Mouse (Mus musculus) limb, embryonic 14.5 days (tissue): Measurements from ENCODE around the gene Trub2. TPM values are rescaled to one million over a fixed set of nuclear protein-coding genes. Genes with fewer than 3 reads are reported as not detected.

ENCODE experiments used
- ATAC-seq: fragments of 200-750 bp; cut with Nextera tagmentation; 2 replicates; pipeline ENCODE4 v1.8.0; 2017; ENCODE audit warnings: low read depth, moderate number of reproducible peaks, moderate TSS enrichment; ENCODE audit not compliant: low FRiP score
- DNase-seq: peaks from one replicate; pipeline ENCODE4 v3.0.0-alpha.2; 2015; ENCODE audit warnings: low spot score
- H3K27ac ChIP-seq: fragments of 300-500 bp; sonication (generic); replicated peaks from 2 replicates; pipeline ENCODE4 v1.5.1; 2014; ENCODE audit warnings: low read depth, mild to moderate bottlenecking, low read length, moderate library complexity, mixed read lengths
- H3K27me3 ChIP-seq: fragments of 300-500 bp; sonication (generic); 2 replicates; pipeline ENCODE4 v1.6.1; 2014; ENCODE audit warnings: low read length, mixed read lengths; ENCODE audit not compliant: control insufficient read depth, insufficient read depth
- H3K36me3 ChIP-seq: fragments of 300-500 bp; sonication (generic); 2 replicates; pipeline ENCODE4 v1.6.1; 2014; ENCODE audit warnings: mild to moderate bottlenecking, low read length, moderate library complexity, mixed read lengths; ENCODE audit not compliant: control insufficient read depth, insufficient read depth
- H3K4me1 ChIP-seq: fragments of 300-500 bp; sonication (generic); 2 replicates; pipeline ENCODE4 v1.6.1; 2014; ENCODE audit warnings: antibody characterized with exemption, low read length, mixed read lengths; ENCODE audit not compliant: control insufficient read depth, insufficient read depth
- H3K4me2 ChIP-seq: fragments of 300-500 bp; sonication (generic); replicated peaks from 2 replicates; pipeline ENCODE4 v1.6.1; 2014; ENCODE audit warnings: low read depth, mild to moderate bottlenecking, low read length, moderate library complexity; ENCODE audit not compliant: severe bottlenecking
- H3K4me3 ChIP-seq: fragments of 300-500 bp; sonication (generic); replicated peaks from 2 replicates; pipeline ENCODE4 v1.5.1; 2014; ENCODE audit warnings: low read length
- H3K9ac ChIP-seq: fragments of 300-500 bp; sonication (generic); 2 replicates; pipeline ENCODE4 v1.6.1; 2014; ENCODE audit warnings: mild to moderate bottlenecking, low read depth, low read length, moderate library complexity; ENCODE audit not compliant: severe bottlenecking
- H3K9me3 ChIP-seq: fragments of 300-500 bp; sonication (generic); 2 replicates; pipeline ENCODE4 v1.6.1; 2016; ENCODE audit warnings: low read length; ENCODE audit not compliant: control insufficient read depth
- POLR2A ChIP-seq: fragments of 200-500 bp; IDR thresholded peaks from 2 replicates; pipeline ENCODE4 v1.8.0; 2012; ENCODE audit warnings: inconsistent platforms, mild to moderate bottlenecking, moderate library complexity, borderline replicate concordance; ENCODE audit not compliant: insufficient read depth, insufficient read length; ENCODE audit errors: extremely low read depth
- WGBS: fragments of 180-500 bp; shearing (Covaris S2); extraction: QIAGEN DNeasy Blood & Tissue Kit; methylation state at CpG from one replicate; pipeline ENCODE4 v1.1.7; 2014; 5-methylcytosine and 5-hydroxymethylcytosine counted together
- polyA plus RNA-seq, 2 experiments: library from polyadenylated mRNA; depleted of rRNA in 1 of 2; stranded (reverse) in 1 of 2; unstranded in 1 of 2; fragments of >200 nt; fragmentation: Nextera tagmentation in 1 of 2; extraction: Ambion mirVana in 1 of 2; gene quantifications; 2 replicates each; pipeline versions ENCODE4 v1.2.1 to v1.2.3; 2012 to 2014

Gene Trub2
- polyA plus RNA-seq, 2 experiments: 24.2 to 45.8 TPM

- H3K4me1 ChIP-seq: peaks cover 14% of the 10 kb centered on the region
- H3K4me3 ChIP-seq: no peak overlapping the region
- peaks cover 65% of the 10 kb centered on the region for H3K36me3 ChIP-seq
- no peak for TF ChIP-seq POLR2A
- no peaks in the 10 kb centered on the region for H3K27me3 ChIP-seq
- ATAC-seq (peak; percentile 14; the same call in 1 of the 2 replicates), DNase-seq (no peak)
- H3K4me2 ChIP-seq: peak overlapping the region; percentile 26
- H3K9ac ChIP-seq: no peak overlapping the region
- 26% methylated on average over 7 of the region's 7 CpGs for WGBS
- H3K9me3 ChIP-seq: no peaks in the 10 kb centered on the region
- H3K27ac ChIP-seq: peak overlapping the region; percentile 77
Observed at GRCm38 (mm10) chr2:29716143-29716542, 72.2 kb downstream of the Trub2 start.

DNA sequence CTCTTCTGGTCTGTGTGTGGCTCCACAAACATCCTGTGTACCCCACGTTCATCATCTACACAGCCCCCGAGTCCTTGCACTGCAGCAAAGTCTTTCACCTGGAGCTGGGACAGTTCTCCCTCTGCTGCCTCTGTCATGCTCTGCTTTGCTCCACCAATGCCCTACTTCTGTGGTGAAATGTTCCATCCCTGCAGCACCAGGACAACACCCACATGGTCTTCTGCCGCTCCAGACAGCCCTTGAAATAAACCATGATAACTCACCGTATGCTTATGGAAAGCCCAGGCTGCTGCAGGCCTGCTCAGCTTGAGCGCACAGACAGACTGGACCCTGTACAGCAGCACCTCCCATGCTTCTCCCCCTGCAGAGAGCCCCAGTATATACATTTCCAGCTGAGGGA, 74.2 kb downstream of the Trub2 start:
- no peak overlapping the region for H3K4me2 ChIP-seq
- no peak overlapping the region for H3K4me3 ChIP-seq
- DNase-seq (no peak), ATAC-seq (no peak)
- H3K4me1 ChIP-seq: peaks cover 14% of the 10 kb centered on the region
- 96% methylated on average over 5 of the region's 5 CpGs for WGBS
- H3K36me3 ChIP-seq: peaks cover 61% of the 10 kb centered on the region
- H3K27ac ChIP-seq: no peak overlapping the region
- no peak overlapping the region for H3K9ac ChIP-seq
- no peaks in the 10 kb centered on the region for H3K9me3 ChIP-seq
- H3K27me3 ChIP-seq: no peaks in the 10 kb centered on the region
- TF ChIP-seq POLR2A: no peak

DNA sequence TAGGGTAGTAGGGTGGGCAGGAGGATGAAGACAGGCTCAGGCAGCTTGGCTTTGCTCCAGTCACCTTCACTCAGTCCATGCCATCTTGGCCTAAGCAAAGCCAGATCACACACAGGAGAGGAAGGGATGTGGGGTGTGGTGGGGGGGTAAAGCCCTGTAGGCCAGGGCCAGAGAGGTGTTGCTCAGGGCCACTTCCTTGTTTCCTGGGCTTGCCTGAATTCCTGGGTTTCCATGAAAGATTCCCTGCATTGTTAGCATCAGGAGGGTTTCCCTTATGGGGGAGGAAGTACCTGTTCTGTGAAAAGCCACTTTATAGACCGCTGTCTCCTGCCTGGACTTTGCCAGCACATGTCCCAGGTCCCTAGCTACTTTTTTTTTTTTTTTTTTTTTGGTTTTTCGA, 74.8 kb downstream of the Trub2 start:
- Histone ChIP-seq H3K36me3 (peaks cover 59% of the 10 kb centered on the region), H3K4me3 (no peak overlapping the region), H3K9me3 (no peaks in the 10 kb centered on the region), H3K9ac (no peak overlapping the region), H3K27me3 (no peaks in the 10 kb centered on the region), H3K4me1 (peaks cover 14% of the 10 kb centered on the region), H3K27ac (no peak overlapping the region), H3K4me2 (no peak overlapping the region)
- DNase-seq: no peak
- TF ChIP-seq POLR2A: no peak
- ATAC-seq: no peak
- 100% methylated on average over 1 of the region's 2 CpGs for WGBS

GRCm38 (mm10) chr2:29711877-29712276, 76.4 kb downstream of the Trub2 start:
- DNase-seq: no peak
- H3K4me3 ChIP-seq: no peak overlapping the region
- H3K27me3 ChIP-seq: no peaks in the 10 kb centered on the region
- H3K4me2 ChIP-seq: no peak overlapping the region
- WGBS: 76% methylated on average over 5 of the region's 5 CpGs
- no peak overlapping the region for H3K9ac ChIP-seq
- no peak for TF ChIP-seq POLR2A
- ATAC-seq: no peak
- H3K4me1 ChIP-seq: peaks cover 14% of the 10 kb centered on the region
- H3K36me3 ChIP-seq: peaks cover 63% of the 10 kb centered on the region
- no peaks in the 10 kb centered on the region for H3K9me3 ChIP-seq
- H3K27ac ChIP-seq: no peak overlapping the region

Other genes with a start within 250 kb of the Trub2 start
- gene Rapgef1, start 168.8 kb downstream of the Trub2 start, polyA plus RNA-seq (2012; rRNA removed): 51.1 and 61.1 TPM in 2 replicates
- gene Rapgef1, start 168.8 kb downstream of the Trub2 start, polyA plus RNA-seq (2014; fragmentation: Nextera tagmentation; extraction: Ambion mirVana): 20.8 and 23.0 TPM in 2 replicates
- gene Gm13420, start 36.8 kb downstream of the Trub2 start, polyA plus RNA-seq (2012; rRNA removed): 0.05 and 0.08 TPM in 2 replicates
- 0.17 TPM in 1 of 2 replicates, not detected in the other for gene Gm13420, start 36.8 kb downstream of the Trub2 start, polyA plus RNA-seq (2014; fragmentation: Nextera tagmentation; extraction: Ambion mirVana)
- gene Gm13547, start 29.2 kb downstream of the Trub2 start, polyA plus RNA-seq (2012; rRNA removed): not detected in 2 replicates
- 0.98 TPM in 1 of 2 replicates, not detected in the other for gene Gm13547, start 29.2 kb downstream of the Trub2 start, polyA plus RNA-seq (2014; fragmentation: Nextera tagmentation; extraction: Ambion mirVana)
- 27.2 and 31.6 TPM in 2 replicates for gene Coq4, start 1.0 kb downstream of the Trub2 start, polyA plus RNA-seq (2012; rRNA removed)
- gene Coq4, start 1.0 kb downstream of the Trub2 start, polyA plus RNA-seq (2014; fragmentation: Nextera tagmentation; extraction: Ambion mirVana): 29.4 and 34.1 TPM in 2 replicates
- 24.0 and 29.7 TPM in 2 replicates for gene Slc27a4, start 14.1 kb upstream of the Trub2 start, polyA plus RNA-seq (2012; rRNA removed)
- gene Slc27a4, start 14.1 kb upstream of the Trub2 start, polyA plus RNA-seq (2014; fragmentation: Nextera tagmentation; extraction: Ambion mirVana): 17.1 and 17.7 TPM in 2 replicates
- gene Urm1, start 31.6 kb upstream of the Trub2 start, polyA plus RNA-seq (2012; rRNA removed): 68.3 and 87.6 TPM in 2 replicates
- gene Urm1, start 31.6 kb upstream of the Trub2 start, polyA plus RNA-seq (2014; fragmentation: Nextera tagmentation; extraction: Ambion mirVana): 26.3 and 28.3 TPM in 2 replicates
- 53.7 and 75.9 TPM in 2 replicates for gene Cercam, start 80.7 kb upstream of the Trub2 start, polyA plus RNA-seq (2012; rRNA removed)
- 24.8 and 28.1 TPM in 2 replicates for gene Cercam, start 80.7 kb upstream of the Trub2 start, polyA plus RNA-seq (2014; fragmentation: Nextera tagmentation; extraction: Ambion mirVana)
- gene Odf2, start 100.7 kb upstream of the Trub2 start, polyA plus RNA-seq (2012; rRNA removed): 84.6 and 88.0 TPM in 2 replicates
- gene Odf2, start 100.7 kb upstream of the Trub2 start, polyA plus RNA-seq (2014; fragmentation: Nextera tagmentation; extraction: Ambion mirVana): 42.3 and 47.0 TPM in 2 replicates
- gene Gle1, start 146.9 kb upstream of the Trub2 start, polyA plus RNA-seq (2012; rRNA removed): 42.0 and 42.3 TPM in 2 replicates
- 49.7 and 54.5 TPM in 2 replicates for gene Gle1, start 146.9 kb upstream of the Trub2 start, polyA plus RNA-seq (2014; fragmentation: Nextera tagmentation; extraction: Ambion mirVana)
- 176 and 206 TPM in 2 replicates for gene Sptan1, start 177.1 kb upstream of the Trub2 start, polyA plus RNA-seq (2012; rRNA removed)
- gene Sptan1, start 177.1 kb upstream of the Trub2 start, polyA plus RNA-seq (2014; fragmentation: Nextera tagmentation; extraction: Ambion mirVana): 150 and 153 TPM in 2 replicates